Mouse (Mus musculus) thymus, postnatal 36 days (tissue): ENCODE results near the gene Ptpn22.

Source experiments
- DNase-seq, 2 experiments: peaks; one replicate each; pipeline ENCODE4 v3.0.0; 2022; ENCODE audit warnings: mixed read lengths in 2 of 2

Ptpn22 gene

GRCm38 (mm10) chr3:103944794-103945562 lies 85.4 kb downstream of the Ptpn22 start:
- no peak for DNase-seq

- DNase-seq: no peak
These were observed 89.1 kb downstream of the Ptpn22 start for GRCm38 (mm10) chr3:103948666-103949065.

GRCm38 (mm10) chr3:103960622-103961021 lies 101.0 kb downstream of the Ptpn22 start:
- no peak for DNase-seq
